Mouse (Mus musculus): ENCODE data around the gene Ifnl2.

Gene Ifnl2

DNA sequence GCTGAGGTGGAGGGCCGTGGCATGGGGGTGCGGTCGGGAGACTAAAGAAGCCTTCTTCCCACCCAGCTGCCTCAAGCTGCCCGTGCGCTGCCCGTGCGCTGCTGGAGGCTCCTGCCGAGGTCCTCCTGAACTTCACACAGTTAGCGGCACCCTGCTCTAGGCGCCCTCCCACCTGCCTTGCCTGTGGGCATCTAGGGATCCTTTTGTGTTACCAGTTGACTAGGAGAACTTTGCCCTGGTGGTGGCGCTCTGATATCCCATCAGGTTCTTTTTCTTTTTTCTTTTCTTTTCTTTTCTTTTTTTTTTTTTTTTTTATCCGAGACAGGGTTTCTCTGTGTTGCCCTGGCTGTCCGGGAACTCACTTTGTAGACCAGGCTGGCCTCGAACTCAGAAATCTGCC lies 19.4 kb downstream of the Ifnl2 start:
- DNase-seq (ENCODE audit: low spot score in 2 of 2): no peak

DNA sequence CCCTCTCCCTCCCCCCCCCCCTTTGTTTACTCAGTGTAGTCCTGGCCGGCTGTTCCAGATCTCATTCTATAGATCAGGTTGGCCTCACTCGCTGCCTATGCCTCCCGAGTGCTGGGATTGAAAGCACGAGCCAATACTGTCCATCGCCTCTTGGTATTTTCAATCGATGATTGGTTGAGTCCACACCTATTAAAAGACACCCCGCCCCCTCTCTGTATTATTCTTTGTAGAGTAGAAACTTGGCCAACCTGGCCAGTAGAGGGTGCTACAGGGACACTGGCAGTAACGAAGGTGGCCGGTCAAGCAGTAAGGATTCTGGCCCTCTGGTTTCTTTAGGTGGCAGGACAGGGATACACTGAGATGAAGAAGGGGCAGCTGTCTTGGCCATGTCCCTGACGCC lies 19.8 kb downstream of the Ifnl2 start:
- peak in 1 of 2 experiments; percentile 62 for DNase-seq (ENCODE audit: low spot score in 2 of 2)

GRCm38 (mm10) chr7:28488030-28488491 lies 22.2 kb downstream of the Ifnl2 start:
- DNase-seq (ENCODE audit: low spot score in 2 of 2): no peak

DNA sequence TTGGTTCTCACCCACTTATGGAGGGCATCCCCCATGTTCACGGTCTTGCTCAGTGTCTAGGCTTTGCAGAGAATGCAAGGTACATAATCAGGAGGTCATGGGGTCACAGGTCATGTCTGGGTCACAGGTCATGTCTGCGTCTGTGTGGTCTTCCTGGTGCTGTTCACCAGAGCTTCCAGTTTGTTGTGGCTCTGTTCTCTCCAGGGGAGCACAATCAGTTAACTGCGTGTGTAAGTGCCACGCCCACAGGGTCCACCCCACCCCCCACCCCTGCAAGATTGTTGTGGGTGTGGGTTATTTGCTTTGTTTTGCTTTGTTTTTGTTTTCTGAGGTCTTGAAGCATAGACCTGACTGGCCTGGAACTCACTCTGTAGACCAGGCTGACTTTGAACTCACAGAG lies 26.1 kb downstream of the Ifnl2 start:
- DNase-seq (ENCODE audit: low spot score in 2 of 2): no peak

DNA sequence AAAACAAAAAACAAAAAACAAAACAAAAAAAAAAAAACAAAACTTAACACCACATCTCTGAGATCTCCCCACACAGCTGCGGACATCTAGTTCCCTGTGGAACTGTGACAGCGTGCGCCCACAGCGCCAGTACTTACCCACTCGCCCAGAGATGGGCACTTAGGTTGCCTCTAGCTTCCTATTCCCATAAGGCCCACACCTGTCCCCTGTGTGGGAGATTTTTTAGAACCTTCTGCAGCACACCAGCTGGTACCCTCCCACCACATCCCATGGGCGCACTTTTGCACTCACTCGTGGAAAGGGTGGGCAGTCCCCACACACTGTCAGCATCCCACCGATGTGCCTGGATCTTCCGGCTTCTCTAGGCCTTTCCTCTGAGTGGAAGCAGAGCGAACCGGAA lies 27.4 kb downstream of the Ifnl2 start:
- no peak for DNase-seq (ENCODE audit: low spot score in 2 of 2)

- no peak for DNase-seq (ENCODE audit: low spot score in 2 of 2)
These were observed 31.4 kb downstream of the Ifnl2 start for GRCm38 (mm10) chr7:28478854-28479253.

DNA sequence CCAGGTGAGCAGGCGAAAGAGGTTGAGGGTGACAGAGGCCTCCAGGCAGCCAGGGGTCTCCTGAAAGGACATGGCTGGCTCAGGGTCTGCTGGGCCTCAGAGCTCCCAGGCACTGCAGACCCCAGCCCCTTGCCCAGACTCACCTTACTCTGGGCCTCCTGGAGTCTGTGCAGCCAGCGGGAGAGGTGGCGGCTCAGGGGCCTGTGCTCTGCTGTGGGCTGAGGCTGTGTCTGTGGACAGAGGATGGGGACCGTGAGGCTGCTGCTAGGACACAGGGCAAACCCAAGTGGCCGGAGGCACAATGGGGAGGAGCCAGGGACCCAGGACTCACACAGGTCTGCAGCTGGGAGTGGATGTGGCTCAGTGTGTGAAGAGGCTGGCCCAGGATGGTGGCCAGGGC lies 32.9 kb downstream of the Ifnl2 start:
- DNase-seq (ENCODE audit: low spot score in 2 of 2): no peak

GRCm38 (mm10) chr7:28476191-28476590 lies 34.1 kb downstream of the Ifnl2 start:
- DNase-seq (ENCODE audit: low spot score in 2 of 2): no peak

- DNase-seq (ENCODE audit: low spot score in 2 of 2): peak; percentile 51 to 66
These were observed 43.0 kb downstream of the Ifnl2 start for GRCm38 (mm10) chr7:28467213-28467751.

- DNase-seq (ENCODE audit: low spot score in 2 of 2): no peak
These were observed 43.5 kb downstream of the Ifnl2 start for GRCm38 (mm10) chr7:28466721-28467212.

- DNase-seq (ENCODE audit: low spot score in 2 of 2): peak; percentile 69 to 71
These were observed 45.6 kb downstream of the Ifnl2 start for GRCm38 (mm10) chr7:28464416-28465212.

DNA sequence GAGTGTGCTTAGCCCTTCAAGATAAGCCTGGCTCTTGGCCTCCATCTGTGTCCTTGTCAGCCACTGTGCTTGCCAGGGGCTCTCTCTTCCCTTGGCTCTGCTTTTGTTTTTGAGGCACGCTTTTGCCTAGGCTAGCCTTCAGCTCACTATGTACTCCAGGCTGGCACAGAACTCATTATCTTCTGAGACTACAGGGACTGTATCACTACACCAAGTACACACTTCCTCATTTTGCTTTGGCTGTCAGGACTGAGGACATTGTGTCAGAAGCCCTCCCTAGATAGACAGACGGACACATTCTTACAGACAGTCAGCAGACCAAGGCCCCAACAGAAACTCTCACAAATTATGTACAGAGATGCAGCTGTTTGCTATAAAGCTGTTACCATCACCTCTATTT lies 47.5 kb downstream of the Ifnl2 start:
- DNase-seq (ENCODE audit: low spot score in 2 of 2): no peak

GRCm38 (mm10) chr7:28460361-28460760 lies 49.9 kb downstream of the Ifnl2 start:
- no peak for DNase-seq (ENCODE audit: low spot score in 2 of 2)
